Mouse (Mus musculus) monocyte, adult 5-6 weeks (primary cell): Measurements from ENCODE around the gene Sgms1. TPM values are rescaled to one million over a fixed set of nuclear protein-coding genes. Genes with fewer than 3 reads are reported as not detected.

ENCODE experiments used
- ATAC-seq: fragments of 153-309, 156-312 bp; replicated peaks from 2 replicates; pipeline ENCODE4 v1.8.0; 2017; ENCODE audit warnings: mild to moderate bottlenecking; ENCODE audit not compliant: low TSS enrichment, insufficient number of reproducible peaks, severe bottlenecking, poor library complexity, low FRiP score
- total RNA-seq: library from RNA; stranded (forward); fragments of 200-1000, 200-491, 200-594 nt; gene quantifications from 3 replicates; pipeline ENCODE4 v1.2.3, GENCODE M21; 2017

Gene Sgms1
- total RNA-seq, 1 experiment from 2014 or later: 146 TPM

DNA sequence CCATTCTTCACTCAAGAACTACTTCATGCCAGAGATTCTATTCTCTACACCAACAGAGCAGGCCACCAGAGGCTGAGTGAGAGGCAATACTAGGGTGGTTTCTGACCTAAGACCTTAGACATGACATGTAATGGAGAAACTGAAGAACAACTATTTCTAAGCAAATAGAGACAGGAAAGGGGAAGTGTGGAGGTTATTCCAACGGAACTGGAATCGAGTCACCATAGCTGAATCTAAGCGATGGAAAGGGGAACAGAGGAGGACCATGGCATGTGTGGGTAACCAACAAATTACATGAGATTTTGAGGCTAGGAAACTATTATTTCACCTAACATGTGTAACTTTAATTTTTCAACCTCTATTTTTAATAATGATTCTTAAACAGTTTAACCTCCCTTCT, 78.5 kb downstream of the Sgms1 start:
- peak; percentile 65 for ATAC-seq

DNA sequence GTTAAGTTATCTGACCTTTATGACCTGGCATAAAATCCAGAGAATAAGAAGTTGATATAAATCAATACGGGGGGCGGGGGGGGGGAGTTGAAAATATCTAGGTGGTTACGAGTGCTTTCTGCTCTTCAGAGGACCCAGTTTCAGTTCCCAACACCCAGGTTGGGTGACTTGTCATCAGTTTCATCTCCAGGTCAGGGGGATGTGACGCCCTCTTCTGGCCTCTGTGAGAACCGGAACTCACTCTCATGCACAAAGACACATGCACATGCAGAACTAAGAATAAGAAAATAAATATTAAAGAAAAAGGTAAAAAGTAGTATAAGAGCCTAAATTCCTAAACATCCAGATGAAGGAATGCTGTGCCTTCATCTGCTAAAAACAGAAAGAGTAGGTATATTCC, 79.0 kb downstream of the Sgms1 start:
- no peak for ATAC-seq

GRCm38 (mm10) chr19:32309346-32309745, 80.2 kb downstream of the Sgms1 start:
- peak; percentile 92 for ATAC-seq

DNA sequence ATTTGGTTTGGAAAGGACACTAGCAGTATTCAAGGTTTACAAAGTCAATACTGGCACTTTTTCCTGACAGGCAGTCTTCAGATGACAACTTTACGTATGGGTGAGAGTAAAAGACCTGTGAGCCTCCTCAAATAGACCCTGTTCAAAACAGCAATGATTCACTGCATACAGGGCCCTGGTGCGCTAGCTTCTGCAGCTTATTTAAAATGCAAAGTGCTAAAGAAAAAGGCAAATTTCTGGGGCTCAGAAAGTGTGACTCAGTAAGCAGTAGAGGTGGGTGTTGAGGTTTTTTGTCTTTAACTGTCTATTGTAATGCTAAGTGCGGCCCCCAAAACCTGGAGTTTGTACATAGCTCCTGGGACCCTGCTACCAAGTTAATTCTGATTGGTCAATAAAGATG, 81.2 kb downstream of the Sgms1 start:
- no peak for ATAC-seq

DNA sequence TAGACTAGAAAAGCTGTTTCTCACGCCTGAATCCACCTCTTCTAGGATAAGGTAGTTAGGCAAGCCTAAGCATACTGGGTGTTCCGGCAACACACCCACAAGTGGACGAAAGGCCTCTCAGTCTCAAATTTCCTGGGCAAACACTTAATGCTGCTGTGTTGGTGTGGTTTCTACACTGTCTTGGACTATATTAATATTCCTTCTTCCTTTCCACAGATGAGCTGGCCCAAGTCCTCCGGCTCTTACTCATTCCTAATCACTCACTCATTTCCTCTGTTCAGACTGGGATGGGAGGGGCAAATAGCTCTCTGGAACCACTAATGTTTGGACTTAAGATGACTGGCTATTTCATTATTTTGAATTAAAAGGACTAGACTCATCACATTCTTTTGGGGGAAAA, 84.6 kb downstream of the Sgms1 start:
- ATAC-seq: no peak

DNA sequence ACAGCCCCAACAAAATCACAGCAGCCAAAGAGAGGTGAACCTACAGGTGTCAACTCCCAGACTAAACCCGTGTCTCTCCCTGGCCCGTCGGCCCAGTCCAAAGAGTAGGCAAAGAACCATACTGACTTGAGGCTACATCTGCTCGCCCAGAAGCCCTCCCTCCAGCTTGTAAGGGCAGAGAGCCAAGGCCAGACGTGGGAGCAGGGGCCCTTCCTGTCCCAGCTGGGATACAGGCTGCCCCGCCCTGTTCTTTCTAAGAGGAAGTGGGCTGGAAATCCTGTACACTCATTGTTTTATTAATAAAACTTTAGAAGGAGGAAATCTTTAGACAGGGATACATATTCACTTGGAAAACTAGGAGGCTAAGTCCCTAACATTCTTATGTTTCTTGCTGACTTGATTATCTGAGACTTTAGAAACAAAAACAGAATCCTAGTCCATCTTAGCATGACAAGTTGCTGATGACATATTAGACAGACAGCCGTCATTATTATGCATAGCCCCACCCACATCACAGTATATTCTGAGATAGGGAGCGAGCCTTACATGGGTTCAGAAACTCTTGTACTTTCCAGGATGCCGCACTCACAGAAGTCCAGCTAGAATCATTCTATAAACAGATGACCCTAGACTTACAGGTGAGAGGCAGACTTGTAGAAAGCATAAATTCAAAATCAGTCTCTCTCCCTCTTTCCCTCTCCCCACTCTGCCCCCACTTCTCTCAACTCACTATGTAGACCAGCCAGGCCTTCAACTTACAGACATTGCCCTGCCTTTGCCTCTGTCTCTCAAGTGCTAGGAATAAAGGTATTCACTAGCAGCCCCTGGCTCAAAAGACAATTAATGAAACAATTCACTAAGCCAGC, 85.3 kb downstream of the Sgms1 start:
- ATAC-seq: peak; percentile 75

- ATAC-seq: no peak
Measured at GRCm38 (mm10) chr19:32302835-32303381, 86.6 kb downstream of the Sgms1 start.

- ATAC-seq: no peak
Measured at GRCm38 (mm10) chr19:32301568-32301967, 87.9 kb downstream of the Sgms1 start.

DNA sequence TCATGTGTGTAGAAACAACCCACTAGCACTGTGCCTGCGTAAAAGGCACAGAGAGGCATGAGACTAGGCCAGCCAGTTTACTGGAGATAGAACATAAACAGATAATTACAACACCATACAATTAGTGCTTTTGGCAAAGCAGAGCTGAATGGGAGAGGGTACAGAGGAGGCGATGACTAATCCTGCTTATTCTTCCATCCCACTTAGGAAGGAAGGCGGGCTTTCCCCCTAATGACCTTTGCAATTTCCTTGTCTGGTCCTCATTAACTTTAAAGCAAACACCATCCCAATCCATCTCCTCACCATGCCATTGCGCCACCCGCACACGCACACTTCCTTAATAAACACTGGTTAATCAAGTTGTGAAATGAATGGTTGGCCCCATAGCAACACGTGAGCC, 91.3 kb downstream of the Sgms1 start:
- ATAC-seq: peak; percentile 89

GRCm38 (mm10) chr19:32296863-32297262, 92.7 kb downstream of the Sgms1 start:
- no peak for ATAC-seq

DNA sequence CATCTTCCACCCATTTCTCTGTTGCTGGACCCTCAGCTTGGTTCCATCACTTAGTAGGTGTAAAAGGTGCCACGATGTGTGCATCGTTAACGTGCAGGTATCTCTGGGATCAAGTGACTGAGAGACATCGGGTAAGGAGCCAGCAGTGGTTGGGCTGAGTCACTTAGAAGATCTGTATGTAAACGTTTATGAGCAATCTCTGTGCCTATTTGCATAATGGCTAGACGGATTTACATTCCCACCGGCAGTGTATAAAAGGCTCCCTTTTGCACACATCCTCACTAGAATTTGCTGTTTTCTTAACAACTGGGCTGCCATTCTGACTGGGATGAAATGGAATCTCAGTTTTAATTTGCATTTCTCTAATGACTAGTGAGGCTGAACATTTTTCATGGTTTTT, 93.9 kb downstream of the Sgms1 start:
- ATAC-seq: no peak

- ATAC-seq: no peak
Measured at GRCm38 (mm10) chr19:32292782-32293776, 96.4 kb downstream of the Sgms1 start.

GRCm38 (mm10) chr19:32292067-32292739, 97.3 kb downstream of the Sgms1 start:
- ATAC-seq: no peak; the same call in 1 of the 2 replicates

DNA sequence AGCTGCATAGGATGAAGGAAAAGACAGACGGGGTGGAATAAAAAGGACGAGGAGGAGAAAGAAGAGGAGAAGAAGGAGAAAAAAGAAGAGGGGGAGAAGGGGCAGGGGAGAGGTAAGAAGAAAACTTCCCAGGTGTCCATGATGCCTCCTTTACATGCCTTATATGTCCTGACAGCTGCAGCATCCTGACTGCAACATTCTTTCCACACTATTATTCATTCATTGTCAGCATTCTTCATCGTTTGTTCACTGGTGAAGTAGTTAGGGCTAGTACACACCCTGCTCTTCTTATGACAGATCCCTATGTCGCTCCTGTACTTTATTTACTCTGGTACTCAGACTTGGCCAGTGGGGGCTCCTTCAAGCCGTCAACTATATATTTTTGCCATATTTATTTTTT, 98.4 kb downstream of the Sgms1 start:
- no peak for ATAC-seq

DNA sequence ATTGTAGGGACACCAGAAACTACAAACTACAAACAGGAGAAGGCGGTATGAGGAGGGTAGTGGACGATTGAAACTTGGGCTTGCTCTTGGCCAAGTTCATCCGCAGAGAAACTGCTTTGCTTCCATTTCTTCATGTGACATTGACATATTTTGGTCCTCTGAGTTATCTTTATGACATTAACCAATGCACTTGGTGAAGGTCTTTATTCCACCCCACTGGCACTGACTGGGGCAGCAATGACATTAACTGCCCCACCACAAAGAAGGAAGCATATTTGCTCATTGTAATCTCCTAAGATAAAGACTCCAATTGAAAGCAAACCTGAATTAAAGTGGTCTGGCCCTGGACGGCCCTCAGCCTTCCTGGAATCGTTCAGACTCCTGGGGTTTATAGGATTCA, 100.6 kb downstream of the Sgms1 start:
- ATAC-seq: no peak

GRCm38 (mm10) chr19:32287839-32288238, 101.7 kb downstream of the Sgms1 start:
- ATAC-seq: no peak

DNA sequence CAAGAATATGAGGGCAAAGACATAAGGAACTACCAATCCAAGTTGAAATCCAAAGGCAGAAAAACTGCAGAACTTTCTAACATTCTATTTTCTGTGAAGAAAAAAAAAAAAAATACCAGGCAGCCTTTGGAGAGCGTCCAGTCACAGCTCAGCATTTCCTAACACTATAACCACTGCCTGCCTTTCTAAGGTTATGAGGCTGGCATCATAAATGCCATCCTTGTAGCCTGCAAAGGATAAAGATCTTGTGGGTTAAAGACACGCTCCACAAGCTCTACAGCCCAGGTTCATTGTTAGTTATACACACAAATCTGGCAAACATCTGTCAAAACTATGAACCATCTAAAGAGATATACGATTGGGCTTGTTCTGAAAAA, 104.1 kb downstream of the Sgms1 start:
- no peak for ATAC-seq

DNA sequence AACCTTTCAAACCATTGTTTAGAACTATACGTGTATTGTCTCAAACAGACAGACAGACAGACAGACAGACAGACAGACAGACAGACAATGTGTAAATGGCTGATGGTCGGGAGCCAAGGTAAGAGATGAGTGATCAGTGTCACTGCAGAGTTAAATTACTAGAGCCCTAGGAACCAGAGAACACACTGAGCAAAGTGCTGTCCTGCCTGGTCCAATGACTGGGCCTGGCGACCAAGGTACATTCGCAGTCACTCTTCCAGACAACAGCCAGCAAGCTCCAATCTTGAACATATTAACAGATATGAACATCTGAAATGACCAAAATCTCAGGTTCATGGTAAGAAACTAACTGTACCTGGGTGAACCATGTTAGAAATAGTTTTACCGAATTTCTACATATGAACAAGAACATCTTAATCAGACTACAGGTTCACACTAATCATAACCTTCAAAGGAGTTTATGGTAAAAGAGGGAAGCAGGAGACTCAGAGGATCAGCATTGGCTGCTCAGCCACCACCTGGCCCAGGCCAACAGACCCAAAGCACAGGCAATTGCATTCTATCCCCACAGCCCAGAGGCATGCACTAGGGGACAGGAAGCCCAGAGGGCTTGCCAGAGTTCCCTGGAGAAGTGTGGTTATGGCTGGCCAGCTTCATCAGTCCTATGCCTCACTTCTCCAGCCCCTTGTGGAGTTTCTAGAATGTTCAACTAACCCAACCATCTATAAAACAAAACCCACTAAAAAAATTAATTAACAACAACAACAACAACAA, 104.6 kb downstream of the Sgms1 start:
- ATAC-seq: no peak
